Comparison of ENCODE assay signal across 18 mouse cellular contexts in the genomic region with DNA sequence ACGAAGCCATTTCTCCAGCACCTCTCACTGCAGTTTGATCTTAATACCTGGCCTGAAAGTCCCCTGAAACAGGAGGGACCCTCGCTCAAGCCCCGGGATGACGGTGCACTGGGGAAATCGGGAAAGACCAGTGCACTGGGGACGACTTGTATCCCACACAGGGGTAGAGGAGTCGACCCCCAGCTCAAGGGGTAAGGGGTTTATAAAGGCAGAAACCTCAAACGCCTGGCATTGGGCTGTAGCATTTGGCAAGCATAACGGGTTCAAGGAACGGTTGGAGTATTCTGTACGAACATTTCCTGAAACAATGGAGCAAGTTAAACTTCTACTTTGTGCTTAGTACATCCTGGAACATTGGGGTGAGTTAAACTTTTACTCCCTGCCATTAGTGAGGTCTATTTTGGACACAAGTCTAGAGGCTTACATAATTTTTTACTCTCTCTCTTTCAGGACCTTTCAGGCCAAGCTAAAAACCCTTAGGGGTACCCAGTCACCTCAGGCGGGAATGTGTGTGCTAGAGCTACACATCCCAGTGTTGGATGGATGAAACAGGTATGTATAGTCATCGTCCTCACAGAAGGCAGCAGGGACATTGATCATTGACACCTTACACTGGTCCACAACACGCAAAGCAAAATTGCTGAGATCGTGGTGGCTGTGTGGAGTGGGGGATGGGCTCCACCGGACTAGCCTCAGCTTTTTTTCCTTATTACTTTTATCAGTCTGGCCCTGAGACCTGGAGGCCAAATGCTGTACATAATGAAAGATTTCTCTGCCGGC. TPM values are rescaled to one million over a fixed set of nuclear protein-coding genes. Genes with fewer than 3 reads are reported as not detected.
DNase-seq lines count a peak whose midpoint lies in the region; ATAC-seq and TF ChIP-seq lines count a peak whose summit lies in the region.
"Had no signal": no experiment of that assay in that cellular context is flagged by ENCODE, and none has a peak within 500 bp of the region (broad histone marks: within the 10 kb centered on the region; RNA-seq: fewer than 3 reads in every experiment).

No protein-coding gene starts in this region.

- H3K36me3 ChIP-seq in midbrain, embryonic 10.5 days = no peaks in the 10 kb centered on the region
- no peaks in the 10 kb centered on the region for H3K36me3 ChIP-seq in midbrain, postnatal 0 days (ENCODE audit: insufficient read depth, low read length)
- H3K36me3 ChIP-seq: embryonic facial prominence, embryonic 15.5 days; heart, embryonic 13.5 days had no signal

- no peaks in the 10 kb centered on the region for H3K9me3 ChIP-seq in midbrain, embryonic 10.5 days (replicated peaks)
- no peaks in the 10 kb centered on the region for H3K9me3 ChIP-seq in midbrain, postnatal 0 days (ENCODE audit: low read length)
- H3K9me3 ChIP-seq: embryonic facial prominence, embryonic 15.5 days; heart, embryonic 13.5 days had no signal

- H3K4me2 ChIP-seq in midbrain, postnatal 0 days (ENCODE audit: low read depth, low read length, poor library complexity, severe bottlenecking) = no peak overlapping the region
- H3K4me2 ChIP-seq: embryonic facial prominence, embryonic 15.5 days; heart, embryonic 13.5 days; lung, embryonic 14.5 days had no signal

- no peak for TF ChIP-seq CTCF in midbrain, postnatal 0 days (IDR thresholded peaks at IDR 0.05)

- H3K4me3 ChIP-seq in midbrain, embryonic 10.5 days = no peak overlapping the region
- no peak overlapping the region for H3K4me3 ChIP-seq in midbrain, postnatal 0 days (ENCODE audit: low read depth, low read length)
- H3K4me3 ChIP-seq: embryonic facial prominence, embryonic 15.5 days; heart, embryonic 13.5 days had no signal

- ATAC-seq in midbrain, postnatal 0 days (ENCODE audit: low FRiP score) = no peak
- ATAC-seq: inflammation-experienced regulatory T-cells, adult 6 months had no signal

- peaks cover 59% of the 10 kb centered on the region for H3K4me1 ChIP-seq in midbrain, embryonic 10.5 days
- peaks cover 5% of the 10 kb centered on the region; the same call in 1 of the 2 replicates for H3K4me1 ChIP-seq in midbrain, postnatal 0 days (ENCODE audit: insufficient read depth, low read length)
- H3K4me1 ChIP-seq: embryonic facial prominence, embryonic 15.5 days had no signal

- DNase-seq in midbrain, embryonic 10.5 days (ENCODE audit: low spot score) = no peak
- no peak for DNase-seq in midbrain, postnatal 0 days (ENCODE audit: low spot score)
- peak; percentile 78 for DNase-seq in kidney, adult 18-20 months
- DNase-seq in kidney, postnatal 4 days = peak; percentile 14 to 19
- peak; percentile 15 for DNase-seq in yolk sac, embryonic 10.5 days (ENCODE audit: low spot score)
- DNase-seq in urinary bladder, adult 2 months (ENCODE audit: low spot score) = no peak
- no peak for DNase-seq in adrenal gland, adult 18-20 months (ENCODE audit: low spot score in 2 of 2)
- no peak for DNase-seq in cerebellum, adult 8-10 months
- DNase-seq: layer of hippocampus, postnatal 36 days; lung, embryonic 14.5 days; thymus, adult 18-20 months had no signal

- no peak overlapping the region for H3K9ac ChIP-seq in midbrain, postnatal 0 days (replicated peaks; ENCODE audit: low read length, poor library complexity, severe bottlenecking)
- H3K9ac ChIP-seq: embryonic facial prominence, embryonic 15.5 days; heart, embryonic 13.5 days; lung, embryonic 14.5 days had no signal

- WGBS in midbrain, embryonic 10.5 days = 74% methylated on average over 17 of the region's 17 CpGs
- 57% methylated on average over 17 of the region's 17 CpGs for WGBS in midbrain, postnatal 0 days

- H3K27ac ChIP-seq in midbrain, embryonic 10.5 days (replicated peaks) = peak overlapping the region; percentile 68
- no peak overlapping the region for H3K27ac ChIP-seq in midbrain, postnatal 0 days (ENCODE audit: low read depth, low read length)
- H3K27ac ChIP-seq: embryonic facial prominence, embryonic 15.5 days; heart, embryonic 13.5 days had no signal

- peaks cover 13% of the 10 kb centered on the region for H3K27me3 ChIP-seq in midbrain, embryonic 10.5 days (ENCODE audit: low read depth, poor library complexity, severe bottlenecking)
- H3K27me3 ChIP-seq in midbrain, postnatal 0 days (ENCODE audit: insufficient read depth, low read length) = no peaks in the 10 kb centered on the region
- H3K27me3 ChIP-seq: embryonic facial prominence, embryonic 15.5 days; heart, embryonic 13.5 days had no signal

RNA-seq across cellular contexts. Expression of a gene that starts 52.5 kb away (rescaled TPM):
- not detected in 2 replicates for polyA plus RNA-seq in midbrain, embryonic 10.5 days (2016; fragmentation: Nextera tagmentation; extraction: Ambion mirVana)
- not detected in 2 replicates for total RNA-seq in midbrain, postnatal 0 days (2014; rRNA removed)
- not detected in 2 replicates for polyA plus RNA-seq in midbrain, postnatal 0 days (2015; fragmentation: Nextera tagmentation; extraction: Ambion mirVana)
- polyA plus RNA-seq in urinary bladder, adult 2 months (2012; rRNA removed) = not detected in 2 replicates
- not detected for total RNA-seq in adrenal gland, adult 18-20 months (2021)
- total RNA-seq: ES-E14; gastrocnemius, adult 18-20 months; layer of hippocampus, postnatal 36 days; megakaryocyte-erythroid progenitor cell, adult 5-6 weeks had no signal
- polyA plus RNA-seq: embryonic facial prominence, embryonic 15.5 days; heart, embryonic 13.5 days; inflammation-experienced regulatory T-cells, adult 6 months; limb, embryonic 14.5 days; lung, embryonic 14.5 days had no signal

Comparison
In these comparisons a context has a peak if more than half of its experiments do, and no peak if none do; other contexts are left out.
1. DNase-seq: peak in kidney, adult 18-20 months (single experiment), kidney, postnatal 4 days (2 of 2) and yolk sac, embryonic 10.5 days (single experiment); none in midbrain, embryonic 10.5 days (single experiment), midbrain, postnatal 0 days (single experiment), urinary bladder, adult 2 months (single experiment), adrenal gland, adult 18-20 months (0 of 2) and cerebellum, adult 8-10 months (single experiment).